Mouse (Mus musculus): ENCODE results near the gene Pde4d.

DNA sequence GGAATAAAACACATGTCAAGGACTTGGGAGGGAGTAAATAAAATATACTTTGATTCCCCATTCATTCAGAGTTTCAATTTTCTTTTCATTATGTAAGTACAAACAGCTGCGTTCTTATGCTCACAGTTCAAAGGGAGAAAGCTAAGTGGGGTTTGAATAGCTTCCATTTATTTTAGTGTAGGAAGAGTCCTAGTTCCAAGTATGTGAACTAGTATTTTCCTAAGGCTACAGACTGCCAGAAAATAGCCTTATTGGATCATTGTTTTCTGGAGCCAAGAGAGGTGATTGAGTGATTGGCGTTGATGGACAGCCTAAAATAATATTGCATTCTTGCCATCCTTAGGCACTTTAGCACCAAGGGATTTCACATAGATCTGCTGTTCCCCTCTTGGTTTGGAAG, 41.1 kb downstream of the Pde4d start:
- TF ChIP-seq CTCF (IDR thresholded peaks at IDR 0.05; ENCODE audit: control insufficient read depth, insufficient read depth, insufficient read length) (no peak), USF1 (IDR thresholded peaks at IDR 0.05; ENCODE audit: low read depth) (no peak), FOSL1 (IDR thresholded peaks at IDR 0.05; ENCODE audit: insufficient read depth, low read length, poor library complexity, severe bottlenecking) (no peak), MAX (IDR thresholded peaks at IDR 0.05) (no peak), MYOD1 (IDR thresholded peaks at IDR 0.05; ENCODE audit: control insufficient read depth, insufficient read length, low read depth) (no peak), MYOG (IDR thresholded peaks at IDR 0.05; ENCODE audit: control insufficient read depth, extremely low read depth, insufficient read length) (no peak), CEBPB (IDR thresholded peaks at IDR 0.05; ENCODE audit: low read depth) (no peak)
